Mouse (Mus musculus) liver, adult 2 months (tissue): ENCODE measurements at regions not wholly inside any gene's neighbourhood (a gene's known extent, or its start where the extent isn't known, plus 50 kb on each side); places are given as distances from the start of the nearest gene placed in this dataset.
A peak's percentile ranks its signal among the peaks of the same experiment; 100 is the strongest.

ENCODE experiments used
- DNase-seq: peaks from one replicate; pipeline ENCODE4 v3.0.0-alpha.2; 2011; ENCODE audit warnings: low read depth, low spot score; ENCODE audit errors: extremely low read depth
- H3K27ac ChIP-seq: fragments of 200-500 bp; replicated peaks from 2 replicates; pipeline ENCODE4 v1.5.1; 2012; ENCODE audit warnings: low read depth, mild to moderate bottlenecking, control low read depth, inconsistent platforms, low read length; ENCODE audit not compliant: insufficient read depth
- H3K27me3 ChIP-seq: fragments of 200-500 bp; 2 replicates; pipeline ENCODE4 v1.6.1; 2012; ENCODE audit warnings: mild to moderate bottlenecking, moderate library complexity, low read length, inconsistent platforms; ENCODE audit not compliant: control insufficient read depth, insufficient read depth
- H3K36me3 ChIP-seq: fragments of 200-500 bp; 2 replicates; pipeline ENCODE4 v1.6.1; 2012; ENCODE audit warnings: low read length, inconsistent platforms; ENCODE audit not compliant: control insufficient read depth, insufficient read depth
- H3K4me1 ChIP-seq: fragments of 200-500 bp; 2 replicates; pipeline ENCODE4 v1.6.1; 2011; ENCODE audit warnings: low read length; ENCODE audit not compliant: control insufficient read depth, insufficient read depth
- H3K4me3 ChIP-seq: fragments of 200-500 bp; 2 replicates; pipeline ENCODE4 v1.5.1; 2011; ENCODE audit warnings: low read depth, mild to moderate bottlenecking, control low read depth, low read length, moderate library complexity; ENCODE audit not compliant: insufficient read depth
- H3K79me2 ChIP-seq: fragments of 200-500 bp; 2 replicates; pipeline ENCODE4 v1.6.1; 2012; ENCODE audit warnings: inconsistent platforms, mild to moderate bottlenecking, low read length, moderate library complexity; ENCODE audit not compliant: control insufficient read depth, insufficient read depth
- H3K9ac ChIP-seq: fragments of 200-500 bp; 2 replicates; pipeline ENCODE4 v1.6.1; 2012; ENCODE audit warnings: low read depth, mild to moderate bottlenecking, control low read depth, inconsistent platforms, low read length
- CTCF ChIP-seq: fragments of 200-500 bp; IDR thresholded peaks from 2 replicates; pipeline ENCODE4 v1.5.1; 2011; ENCODE audit warnings: low read depth, low read length, control low read depth
- POLR2A ChIP-seq: fragments of 200-500 bp; IDR thresholded peaks from 2 replicates; pipeline ENCODE4 v1.6.1; 2011; ENCODE audit warnings: low read length, control low read depth; ENCODE audit not compliant: insufficient read depth; ENCODE audit errors: extremely low read depth
- WGBS: fragments of 180-500 bp; shearing (Covaris S2); methylation state at CpG from one replicate; pipeline ENCODE4 v1.1.7; 2018; 5-methylcytosine and 5-hydroxymethylcytosine counted together

- Histone ChIP-seq H3K27ac (no peak overlapping the region), H3K4me1 (peaks cover 2% of the 10 kb centered on the region; the same call in 1 of the 2 replicates), H3K27me3 (no peaks in the 10 kb centered on the region), H3K36me3 (no peaks in the 10 kb centered on the region), H3K79me2 (no peaks in the 10 kb centered on the region), H3K9ac (no peak overlapping the region), H3K4me3 (no peak overlapping the region)
- TF ChIP-seq POLR2A: no peak
- TF ChIP-seq CTCF: no peak
- DNase-seq: peak; percentile 93
- 31% methylated on average over 4 of the region's 4 CpGs for WGBS
Observed at GRCm38 (mm10) chr13:7353011-7353410, 704.4 kb upstream of the Pfkp start.

GRCm38 (mm10) chr13:7357071-7357470 is 708.5 kb upstream of the Pfkp start:
- H3K9ac ChIP-seq: no peak overlapping the region
- WGBS: 60% methylated on average over 3 of the region's 3 CpGs
- H3K4me3 ChIP-seq: no peak overlapping the region
- no peak overlapping the region for H3K27ac ChIP-seq
- H3K79me2 ChIP-seq: no peaks in the 10 kb centered on the region
- H3K4me1 ChIP-seq: peaks cover 2% of the 10 kb centered on the region; the same call in 1 of the 2 replicates
- no peaks in the 10 kb centered on the region for H3K27me3 ChIP-seq
- TF ChIP-seq POLR2A (no peak), CTCF (no peak)
- H3K36me3 ChIP-seq: no peaks in the 10 kb centered on the region
- DNase-seq: no peak

GRCm38 (mm10) chr13:7373559-7373958 is 725.0 kb upstream of the Pfkp start:
- no peaks in the 10 kb centered on the region for H3K79me2 ChIP-seq
- H3K36me3 ChIP-seq: no peaks in the 10 kb centered on the region
- no peak overlapping the region for H3K9ac ChIP-seq
- no peak for DNase-seq
- H3K4me3 ChIP-seq: no peak overlapping the region
- H3K27me3 ChIP-seq: no peaks in the 10 kb centered on the region
- 72% methylated on average over 8 of the region's 8 CpGs for WGBS
- TF ChIP-seq CTCF (no peak), POLR2A (no peak)
- H3K4me1 ChIP-seq: no peaks in the 10 kb centered on the region
- no peak overlapping the region for H3K27ac ChIP-seq

GRCm38 (mm10) chr13:7374993-7375627 is 726.5 kb upstream of the Pfkp start:
- TF ChIP-seq POLR2A (no peak), CTCF (no peak)
- Histone ChIP-seq H3K27ac (no peak overlapping the region), H3K9ac (no peak overlapping the region), H3K4me3 (no peak overlapping the region), H3K36me3 (no peaks in the 10 kb centered on the region), H3K27me3 (no peaks in the 10 kb centered on the region), H3K4me1 (no peaks in the 10 kb centered on the region), H3K79me2 (no peaks in the 10 kb centered on the region)
- no peak for DNase-seq
- WGBS: 79% methylated on average over 7 of the region's 7 CpGs

- Histone ChIP-seq H3K4me3 (no peak overlapping the region), H3K4me1 (peaks cover 1% of the 10 kb centered on the region; the same call in 1 of the 2 replicates), H3K27ac (no peak overlapping the region), H3K79me2 (no peaks in the 10 kb centered on the region), H3K27me3 (no peaks in the 10 kb centered on the region), H3K36me3 (no peaks in the 10 kb centered on the region), H3K9ac (no peak overlapping the region)
- no peak for TF ChIP-seq POLR2A
- TF ChIP-seq CTCF: no peak
- DNase-seq: peak; percentile 28
- 40% methylated on average over 3 of the region's 3 CpGs for WGBS
Observed at GRCm38 (mm10) chr13:7414342-7415287, 766.0 kb upstream of the Pfkp start.

- no peak overlapping the region for H3K9ac ChIP-seq
- no peaks in the 10 kb centered on the region for H3K79me2 ChIP-seq
- no peaks in the 10 kb centered on the region for H3K27me3 ChIP-seq
- H3K27ac ChIP-seq: no peak overlapping the region
- TF ChIP-seq POLR2A (no peak), CTCF (no peak)
- H3K4me3 ChIP-seq: no peak overlapping the region
- H3K36me3 ChIP-seq: no peaks in the 10 kb centered on the region
- 0 out of 2 replicates have a peak, but pooled peaks cover 2% of the 10 kb centered on the region for H3K4me1 ChIP-seq
- no peak for DNase-seq
Observed at GRCm38 (mm10) chr13:7427750-7428149, 774.9 kb upstream of the Adarb2 start.
